Mouse (Mus musculus) gastrocnemius, postnatal 36 days (tissue): ENCODE measurements around the gene Gnat1. TPM values are rescaled to one million over a fixed set of nuclear protein-coding genes. Genes with fewer than 3 reads are reported as not detected.

Experiments used
- DNase-seq, 2 experiments: peaks; one replicate each; pipeline ENCODE4 v3.0.0; 2022
- intact Hi-C: fragments of 180-260 bp; cut with DNase I; formaldehyde crosslinking; loops from one replicate; pipeline ENCODE4 v1.15.1; 2025
- total RNA-seq, 2 experiments: library from RNA; stranded (reverse); gene quantifications; 2 replicates each; pipeline ENCODE4 v1.2.3; 2021

Gene Gnat1
- total RNA-seq, 2 experiments from 2014 or later, result not detected

DNA sequence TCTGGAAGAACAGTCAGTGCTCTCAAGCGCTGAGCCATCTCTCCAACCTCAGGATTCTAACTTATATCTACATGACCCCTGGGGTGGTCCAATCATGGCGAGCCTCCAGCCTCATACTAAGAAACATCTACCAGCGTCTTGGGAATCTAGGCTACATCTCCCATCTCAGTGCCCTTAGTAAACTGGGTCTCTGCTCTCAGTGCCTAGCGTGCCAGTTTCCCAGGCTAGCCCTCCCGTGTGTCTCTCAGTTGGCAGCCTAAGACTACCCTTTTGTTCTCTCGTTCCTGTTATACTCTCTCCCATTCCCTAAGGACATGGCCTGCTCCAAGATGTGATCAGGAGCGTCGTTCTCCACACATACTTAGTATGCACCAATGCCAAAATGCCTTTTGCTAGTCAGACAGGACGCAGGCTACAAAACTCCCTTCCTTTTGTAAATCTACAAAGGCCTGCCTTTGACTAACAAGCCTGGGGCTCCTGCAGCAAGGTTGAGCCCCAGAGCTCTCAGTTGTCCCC lies 48.1 kb downstream of the Gnat1 start:
- DNase-seq, result no peak
- intact Hi-C loops, result no loop called here

DNA sequence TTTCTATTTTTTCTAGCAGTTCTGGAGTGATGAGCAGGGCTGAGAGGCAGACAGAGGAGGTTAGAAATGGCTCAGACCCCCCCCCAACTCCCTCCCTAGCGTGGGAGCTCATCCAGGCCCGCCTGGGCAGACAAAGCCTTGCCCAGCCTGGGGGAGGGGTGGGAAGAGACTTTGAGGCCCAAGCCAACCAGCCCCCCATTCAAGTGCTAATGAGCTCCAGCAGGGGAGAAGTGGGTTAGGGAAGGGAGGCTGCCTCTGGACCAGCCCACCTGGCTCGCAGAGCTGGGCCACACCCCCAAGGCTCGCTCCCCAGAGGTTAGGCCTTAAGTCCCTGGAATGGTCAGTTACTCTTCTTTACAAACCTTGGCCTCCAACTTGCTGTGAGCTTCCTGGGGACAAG lies 48.9 kb downstream of the Gnat1 start:
- DNase-seq, result peak in 1 of 2 experiments; percentile 33
- intact Hi-C loops, result no loop called here

DNA sequence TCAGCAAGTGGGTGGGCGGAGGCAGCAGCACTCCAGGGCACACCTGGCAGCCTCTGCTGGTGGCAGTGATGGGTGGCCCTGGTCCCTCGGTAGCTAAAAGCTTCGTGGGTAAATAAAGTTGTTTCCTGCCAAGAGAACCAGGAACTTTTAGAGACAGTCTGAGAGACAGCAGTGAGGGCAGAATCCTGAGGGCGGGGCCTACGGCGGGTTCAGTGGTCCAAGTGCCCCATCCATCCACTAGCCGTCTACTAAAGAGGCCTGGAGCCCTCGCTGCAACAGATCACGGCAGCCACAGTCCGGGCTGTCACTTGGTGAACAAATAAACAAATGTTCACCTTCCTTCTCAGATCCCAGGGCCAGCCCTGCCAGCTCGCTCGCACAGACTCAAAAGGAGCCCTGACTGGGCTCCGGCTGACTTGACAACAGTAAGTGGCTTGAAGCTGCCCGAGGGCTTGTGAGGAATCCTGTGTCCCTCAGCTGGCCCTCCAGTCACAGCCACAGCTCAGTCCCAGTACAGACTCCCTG lies 49.5 kb downstream of the Gnat1 start:
- no peak for DNase-seq
- intact Hi-C loops, result no loop called here

DNA sequence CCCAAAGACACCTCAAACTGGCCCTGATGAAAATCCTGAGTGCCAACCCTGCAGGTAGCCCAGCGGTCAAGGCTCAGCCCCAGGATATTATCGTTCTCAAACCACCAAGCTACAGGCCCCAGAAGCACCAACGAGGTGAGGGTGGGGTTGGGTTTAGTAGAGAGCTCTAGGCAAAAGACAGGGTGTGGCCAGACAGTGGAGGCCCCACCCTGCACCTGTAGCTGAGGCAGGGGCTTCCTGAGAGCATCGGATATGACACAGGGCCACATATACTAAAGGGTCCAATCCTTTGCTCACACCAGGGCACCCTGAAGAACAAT lies 50.1 kb downstream of the Gnat1 start:
- no peak for DNase-seq
- intact Hi-C loops, result no loop called here

DNA sequence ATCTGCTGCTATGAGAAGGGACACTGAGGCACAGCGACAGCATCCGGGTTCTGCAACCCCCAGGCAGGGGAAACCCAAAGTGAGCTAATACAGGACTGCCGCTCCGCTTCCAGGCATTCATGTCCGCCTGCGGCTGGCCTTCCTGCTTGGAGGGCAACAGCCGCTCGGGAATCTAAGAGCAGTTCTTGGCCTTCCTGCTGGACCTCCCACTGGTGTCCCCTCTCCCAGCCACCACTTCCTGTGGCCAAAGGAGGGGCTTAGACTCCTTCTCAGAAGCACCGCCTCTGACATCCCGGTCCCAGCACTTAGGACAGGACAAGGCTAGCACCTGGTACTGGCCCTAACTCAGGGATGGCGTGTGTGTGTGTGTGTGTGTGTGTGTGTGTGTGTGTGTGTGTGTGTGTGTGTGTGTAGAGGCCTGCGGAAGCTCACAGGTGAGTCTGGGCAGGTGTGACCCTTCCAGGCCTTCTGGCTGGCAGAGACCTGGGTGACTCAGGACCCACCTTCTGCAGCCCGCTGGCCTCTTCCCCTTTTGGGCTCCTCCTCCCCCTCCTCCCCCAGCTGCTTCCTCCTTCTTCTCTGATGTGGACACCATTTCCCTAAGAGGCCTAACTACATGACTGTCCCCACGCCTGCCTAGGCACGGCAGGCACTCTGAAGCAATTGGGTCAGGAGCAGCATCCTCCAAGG lies 50.6 kb downstream of the Gnat1 start:
- no peak for DNase-seq
- intact Hi-C loops, result no loop called here

DNA sequence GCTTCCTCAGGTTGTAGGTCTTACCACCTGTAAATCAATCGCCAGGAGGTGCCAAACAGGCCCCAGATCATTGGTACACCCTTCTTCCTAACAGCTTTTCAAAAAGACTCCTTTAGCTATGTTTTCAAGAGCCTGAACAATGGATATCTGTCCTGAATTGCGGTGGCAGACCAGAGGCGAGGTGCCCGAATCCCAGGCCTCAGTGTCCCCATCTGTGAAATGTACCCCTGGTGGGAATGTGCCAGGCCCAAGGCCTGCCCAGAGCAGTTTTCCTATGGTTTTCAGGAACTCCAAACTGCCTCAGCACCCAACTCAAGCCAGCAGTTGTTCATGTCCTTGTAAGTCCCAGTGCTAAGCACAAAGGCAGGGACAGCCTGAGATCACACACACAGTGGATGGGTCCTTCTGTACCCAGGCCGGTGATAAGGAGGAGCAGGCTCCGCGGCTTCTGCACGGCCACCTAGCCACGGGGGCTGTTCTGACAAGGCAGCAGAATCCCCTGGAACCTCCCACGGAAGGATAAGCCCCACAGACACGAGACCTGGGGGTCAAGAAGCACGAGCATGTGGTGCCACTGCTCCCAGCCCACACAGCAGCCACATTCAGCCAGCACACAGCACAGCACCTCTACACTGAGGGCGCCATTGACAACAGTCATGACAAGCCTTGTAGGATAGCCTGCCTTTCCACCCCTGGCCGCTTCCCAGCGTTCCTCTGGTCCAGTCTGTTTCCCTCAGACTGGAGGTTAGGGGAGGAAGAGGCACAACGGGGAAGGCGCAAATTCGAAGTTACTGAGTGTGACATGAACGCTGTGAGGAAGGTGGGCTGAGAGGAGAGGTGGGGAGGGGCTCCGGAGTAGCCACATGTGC lies 51.9 kb downstream of the Gnat1 start:
- intact Hi-C loops, result loop anchor here (2.0 kb wide), 1 partner anchor 17 kb away; no protein-coding TSS in a partner anchor
- no peak for DNase-seq

DNA sequence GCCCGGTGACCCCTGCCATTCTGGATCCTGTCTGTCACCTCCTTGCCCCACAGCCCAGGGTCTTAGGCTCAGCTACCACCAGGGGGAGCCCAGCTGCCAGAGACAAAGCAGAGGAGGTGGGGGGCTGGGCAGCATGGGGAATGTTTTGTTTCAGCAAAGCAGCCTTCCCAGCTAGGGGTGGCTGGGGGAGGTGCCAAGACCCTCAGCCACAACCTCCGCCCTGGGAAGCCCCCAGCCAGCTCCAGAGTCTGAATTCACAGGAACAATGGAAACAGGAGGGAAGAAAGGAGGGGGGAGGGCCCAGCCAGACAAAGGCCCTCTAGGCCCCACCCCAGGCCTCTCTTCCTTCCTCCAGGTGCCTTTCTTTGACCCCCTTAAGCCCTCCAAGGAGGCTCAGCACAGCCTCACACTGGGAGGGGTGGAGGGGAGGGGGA lies 52.7 kb downstream of the Gnat1 start:
- intact Hi-C loops, result loop anchor here (2.0 kb wide), 1 partner anchor 18 kb away; no protein-coding TSS in a partner anchor
- peak; percentile 70 to 81 for DNase-seq

DNA sequence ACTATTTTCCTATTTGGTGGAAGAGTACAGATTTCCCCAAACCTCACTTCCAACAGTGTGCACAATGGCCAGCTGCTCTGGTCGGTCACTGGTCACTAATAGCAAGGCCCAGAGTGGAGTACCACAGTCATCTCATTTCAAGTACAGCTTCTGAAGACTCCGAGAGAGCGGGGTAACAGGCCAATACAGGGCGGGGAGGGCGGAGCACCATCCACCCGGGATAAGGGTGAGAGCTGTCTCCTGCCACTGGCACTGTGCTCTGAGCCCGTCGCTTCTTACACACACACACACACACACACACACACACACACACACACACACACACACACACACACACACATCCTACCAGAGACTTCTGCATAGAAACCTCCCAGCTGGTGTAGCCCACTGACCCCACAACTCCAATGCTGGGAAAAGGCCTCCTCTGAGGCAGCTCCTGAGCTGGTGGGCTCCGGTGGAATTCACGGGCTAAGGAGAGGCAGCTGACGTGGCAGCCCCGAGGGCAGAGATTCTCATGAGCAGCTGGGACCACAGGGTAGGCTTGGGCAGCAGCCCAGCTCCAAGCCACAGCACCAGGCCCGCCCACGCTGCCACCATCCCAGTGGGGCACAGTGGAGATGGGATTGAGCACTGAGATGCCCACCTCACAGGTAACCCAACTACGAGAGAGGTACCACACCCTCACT lies 53.2 kb downstream of the Gnat1 start:
- DNase-seq, result peak in 1 of 2 experiments; percentile 17
- intact Hi-C loops, result loop anchor here (2.0 kb wide), 1 partner anchor 18 kb away; no protein-coding TSS in a partner anchor

DNA sequence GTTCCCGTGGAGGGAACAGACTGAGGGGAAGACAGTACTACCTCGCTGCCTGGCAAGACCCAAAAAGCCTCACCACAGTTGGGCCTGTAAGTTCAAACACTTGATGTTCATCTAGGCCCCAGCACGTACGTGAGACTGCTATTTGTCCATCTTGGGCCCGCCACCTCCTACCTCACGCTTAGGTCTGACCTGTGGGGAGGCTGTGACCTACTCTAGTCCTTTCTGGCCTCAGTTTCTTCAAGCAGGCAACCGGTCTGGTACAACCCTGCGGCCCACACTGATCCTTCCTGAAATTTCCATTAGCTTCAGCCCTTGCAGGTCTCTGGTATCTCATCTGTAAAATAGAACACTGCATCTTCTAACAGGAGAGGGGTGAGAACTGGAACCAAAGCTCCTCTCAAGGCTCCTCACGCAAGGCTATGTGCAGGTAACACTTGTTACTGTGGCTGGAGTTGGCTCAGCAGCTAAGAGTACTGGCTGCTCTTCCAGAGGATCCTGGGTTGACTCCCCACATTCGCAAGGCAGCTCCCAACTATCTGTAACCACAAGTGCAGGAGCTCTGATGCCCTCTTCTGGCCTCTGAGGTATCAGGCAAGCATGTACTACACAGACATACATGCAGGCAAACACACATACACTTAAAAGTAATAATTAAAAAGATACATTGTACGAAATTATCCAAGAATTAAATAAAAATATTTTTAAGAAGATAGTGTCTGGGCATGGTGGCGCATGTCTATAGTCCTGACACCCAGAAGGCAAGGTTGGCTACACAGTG lies 54.0 kb downstream of the Gnat1 start:
- no peak for DNase-seq
- intact Hi-C loops, result loop anchor here (2.0 kb wide), 1 partner anchor 19 kb away; no protein-coding TSS in a partner anchor

DNA sequence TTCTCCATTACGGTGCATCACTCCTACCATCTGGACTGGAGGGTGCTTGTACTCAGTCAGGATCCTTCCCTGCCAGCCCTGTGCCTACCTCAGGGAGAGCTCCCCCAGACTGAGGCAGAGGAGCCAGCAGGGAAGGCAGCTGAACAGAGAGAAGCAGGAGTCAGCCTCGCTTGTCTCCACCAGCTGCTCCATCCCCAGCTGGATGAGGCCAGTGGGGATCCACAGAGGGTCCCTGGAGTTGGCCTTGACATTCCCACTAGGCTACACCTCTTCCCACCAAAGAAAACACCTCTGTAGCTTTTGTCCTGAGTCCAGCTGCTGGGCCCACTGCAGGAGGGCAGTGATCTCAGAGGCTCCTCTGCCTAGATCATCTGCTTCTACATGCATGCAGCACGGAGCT lies 54.6 kb downstream of the Gnat1 start:
- intact Hi-C loops, result no loop called here
- no peak for DNase-seq

DNA sequence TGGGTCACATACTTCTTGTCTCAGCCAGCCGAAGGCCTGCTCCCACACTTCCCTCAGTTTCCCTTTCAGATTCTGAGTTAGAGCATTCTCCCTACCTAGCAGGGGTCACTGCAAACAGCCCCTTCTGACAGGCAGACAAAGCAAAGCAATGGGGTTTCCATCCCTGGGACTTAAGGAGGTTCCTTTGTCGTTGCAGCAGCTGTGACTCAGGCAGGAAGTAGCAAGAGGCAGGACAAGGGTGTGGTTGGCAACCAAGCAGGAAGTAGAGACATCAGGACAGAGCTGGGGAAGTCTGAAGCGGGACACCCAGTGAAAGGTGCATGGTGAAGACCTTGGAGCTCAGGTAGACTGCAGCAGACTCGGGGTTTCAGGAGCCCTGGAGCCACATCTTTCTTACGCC lies 55.0 kb downstream of the Gnat1 start:
- intact Hi-C loops, result no loop called here
- peak in 1 of 2 experiments; percentile 27 for DNase-seq

Other genes with a start within 250 kb of the Gnat1 start
- 10 to 100 TPM; 13.3 to 14.3 TPM for gene Tmem115, start 145.8 kb downstream of the Gnat1 start, total RNA-seq
- 1 to 10 TPM; 2.3 to 3.4 TPM for gene Cyb561d2, start 137.5 kb downstream of the Gnat1 start, total RNA-seq
- 10 to 100 TPM in 1 of 2 experiments, 1 to 10 TPM in 1; 9.1 to 11.6 TPM for gene Nprl2, start 137.5 kb downstream of the Gnat1 start, total RNA-seq
- gene Zmynd10, start 132.4 kb downstream of the Gnat1 start, total RNA-seq, result not detected
- 10 to 100 TPM; 10.4 to 14.9 TPM for gene Rassf1, start 128.2 kb downstream of the Gnat1 start, total RNA-seq
- 10 to 100 TPM; 28.7 to 35.1 TPM for gene Tusc2, start 116.5 kb downstream of the Gnat1 start, total RNA-seq
- gene Hyal2, start 111.8 kb downstream of the Gnat1 start, total RNA-seq, result 10 to 100 TPM; 12.0 to 16.5 TPM
- gene Hyal1, start 102.8 kb downstream of the Gnat1 start, total RNA-seq, result 1 to 10 TPM; 2.5 to 2.8 TPM
- gene Naa80, start 100.8 kb downstream of the Gnat1 start, total RNA-seq, result 10 to 100 TPM; 11.2 to 14.4 TPM
- under 1 TPM; 0.23 to 0.27 TPM for gene Hyal3, start 98.9 kb downstream of the Gnat1 start, total RNA-seq
- 10 to 100 TPM; 48.2 to 55.8 TPM for gene Ifrd2, start 92.1 kb downstream of the Gnat1 start, total RNA-seq
- gene Sema3b, start 70.5 kb downstream of the Gnat1 start, total RNA-seq, result 10 to 100 TPM; 13.1 to 17.5 TPM
- gene Gnai2, start 44.3 kb downstream of the Gnat1 start, total RNA-seq, result 10 to 100 TPM; 65.2 to 70.5 TPM
- gene Slc38a3, start 10.2 kb downstream of the Gnat1 start, total RNA-seq, result 10 to 100 TPM; 60.6 to 81.6 TPM
- gene Sema3f, start 30.8 kb upstream of the Gnat1 start, total RNA-seq, result 1 to 10 TPM; 4.9 to 6.1 TPM
- 10 to 100 TPM; 32.7 to 36.3 TPM for gene Rbm5, start 91.3 kb upstream of the Gnat1 start, total RNA-seq
- 10 to 100 TPM; 16.4 to 19.1 TPM for gene Rbm6, start 193.5 kb upstream of the Gnat1 start, total RNA-seq
- 10 to 100 TPM in 1 of 2 experiments, 1 to 10 TPM in 1; 8.7 to 10.4 TPM for gene Mon1a, start 208.4 kb upstream of the Gnat1 start, total RNA-seq
- under 1 TPM; 0.59 to 0.61 TPM for gene Mst1r, start 227.2 kb upstream of the Gnat1 start, total RNA-seq
- not detected for gene Actl11, start 248.8 kb upstream of the Gnat1 start, total RNA-seq